Mouse (Mus musculus): ENCODE data around the gene 1700001J03Rik.

GRCm38 (mm10) chr5:146234336-146234735, 49.2 kb upstream of the 1700001J03Rik start:
- TF ChIP-seq POLR2A (IDR thresholded peaks at IDR 0.05; ENCODE audit: borderline replicate concordance, insufficient read depth, low read length): no peak
- no peak for TF ChIP-seq CTCF (IDR thresholded peaks at IDR 0.05; ENCODE audit: borderline replicate concordance, insufficient read depth, low read depth, low read length)

Measured in cerebellum, adult 2 months (tissue).